Mouse (Mus musculus): Measurements from ENCODE around the gene Tardbp.

The Tardbp gene

DNA sequence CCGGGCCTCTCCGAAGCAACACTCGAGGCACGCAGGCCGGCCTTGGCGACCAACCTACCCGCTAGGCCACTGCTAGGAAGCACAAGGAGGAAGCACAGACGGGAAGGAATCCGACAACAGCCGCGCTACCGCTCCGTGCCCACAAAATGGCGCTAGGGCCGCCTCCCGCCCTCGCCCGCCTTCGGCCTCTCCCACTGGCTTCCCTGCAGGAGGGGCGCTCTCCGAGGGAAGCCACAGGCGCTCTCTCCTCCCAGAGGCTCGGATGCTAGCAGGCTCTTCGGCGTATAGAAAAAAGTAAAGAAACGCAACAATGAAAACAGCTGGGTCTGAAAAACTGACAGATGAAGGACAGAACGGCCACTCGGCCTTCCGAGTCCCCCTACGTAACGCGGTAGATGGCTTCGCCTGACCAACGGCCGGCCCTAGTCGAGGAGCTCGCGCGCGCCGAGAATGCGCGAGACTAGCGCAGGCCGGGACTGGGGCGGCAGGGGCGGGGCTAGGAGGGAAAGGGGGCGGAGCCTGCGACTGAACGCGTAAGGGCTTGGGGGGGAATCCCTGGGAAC lies at the start of gene Tardbp:
TSS of gene Tardbp (minus strand) at position 397 of the 563 bp plus-strand sequence.
- peak; percentile 97 for DNase-seq

DNA sequence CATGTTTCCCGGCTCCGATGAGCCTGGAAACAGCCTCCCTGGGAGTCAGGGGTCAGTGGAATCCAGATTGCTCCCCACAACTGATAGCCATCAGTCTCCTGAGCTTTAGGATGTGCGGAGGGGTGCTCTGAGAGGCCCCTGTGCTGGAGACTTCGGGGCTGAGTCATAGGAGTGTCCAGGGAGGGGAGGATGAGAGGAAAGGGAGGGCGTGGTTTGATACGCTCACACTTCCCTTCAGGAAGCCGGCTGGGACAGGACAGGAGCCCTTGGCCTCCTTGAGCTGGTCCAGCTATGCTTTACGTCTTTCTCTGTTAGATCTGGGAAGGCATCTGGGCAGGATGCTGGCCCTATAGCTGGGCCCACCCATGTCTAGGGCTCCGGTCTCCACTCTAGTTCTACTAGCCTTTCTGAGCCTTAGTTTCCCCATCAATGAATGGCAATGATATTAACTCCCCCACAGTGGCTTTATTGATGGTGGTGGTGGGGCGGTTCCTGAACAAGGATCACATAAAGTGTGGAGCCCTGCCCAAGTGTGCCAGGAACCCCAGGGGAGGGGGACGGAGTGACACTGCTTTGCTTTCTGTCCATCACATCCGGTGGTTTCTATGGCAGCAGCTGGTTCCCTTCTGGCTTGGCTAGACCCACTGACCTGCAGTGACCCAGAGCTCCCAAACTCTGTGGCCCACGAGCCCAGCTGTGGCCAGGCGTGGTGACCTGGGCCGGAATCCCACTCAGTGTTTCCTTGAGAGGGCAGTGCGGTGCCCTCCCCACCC lies 49.6 kb upstream of the Tardbp start:
- no peak for DNase-seq

DNA sequence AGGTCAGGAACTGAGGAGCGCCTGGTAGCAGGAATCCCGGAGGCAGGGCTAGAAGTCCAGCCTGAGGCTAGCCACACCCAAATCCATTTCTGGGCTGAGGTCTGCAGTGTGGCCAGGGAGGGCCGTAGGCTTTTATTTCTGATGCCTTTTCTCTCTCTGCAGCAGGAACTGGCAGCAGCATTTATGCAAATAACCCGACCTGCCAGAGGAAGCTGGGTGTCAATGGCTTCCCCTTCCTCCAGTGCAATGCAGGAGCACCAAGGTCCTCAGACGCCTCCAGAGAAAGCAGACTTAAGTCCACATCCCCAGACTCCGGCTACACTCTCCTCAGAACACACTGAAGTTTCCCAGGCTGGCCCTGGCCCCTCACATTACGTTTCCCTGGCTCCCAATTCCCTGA lies 48.2 kb upstream of the Tardbp start:
- no peak for DNase-seq

DNA sequence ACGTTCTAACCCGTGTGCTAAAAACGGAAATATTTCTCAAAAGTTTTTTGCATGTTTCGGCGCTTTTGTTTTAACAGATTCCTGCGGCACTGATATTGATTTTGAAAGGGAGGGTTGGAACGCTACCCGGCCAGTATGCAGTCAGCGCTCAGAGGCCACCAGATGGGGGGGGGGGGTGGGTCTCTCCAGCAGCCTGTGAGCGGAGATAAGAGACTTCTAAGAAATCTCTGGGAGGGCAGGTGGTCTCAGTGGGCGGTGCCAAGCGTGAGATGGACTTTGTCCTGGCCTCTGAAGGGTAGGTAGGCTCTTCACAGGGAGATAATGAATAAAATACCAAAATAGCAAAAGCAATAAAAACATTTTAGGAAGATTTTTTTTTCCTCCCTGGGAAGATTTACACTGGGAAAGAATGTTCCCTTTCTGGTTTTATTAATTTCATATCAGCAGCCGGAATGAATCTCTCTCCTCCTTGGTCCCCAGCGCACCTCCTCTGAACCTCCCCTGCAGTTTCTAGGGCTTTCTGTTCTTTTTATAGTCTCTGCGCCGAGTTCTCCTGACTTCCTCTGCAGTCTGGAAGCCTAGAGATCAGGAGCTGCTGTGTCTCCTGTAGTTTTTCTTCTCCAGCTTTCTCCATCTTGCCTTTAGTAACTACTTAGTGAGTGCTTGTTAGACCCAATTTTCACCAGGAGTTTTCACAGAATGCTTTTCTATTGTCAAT lies 44.6 kb upstream of the Tardbp start:
- no peak for DNase-seq

DNA sequence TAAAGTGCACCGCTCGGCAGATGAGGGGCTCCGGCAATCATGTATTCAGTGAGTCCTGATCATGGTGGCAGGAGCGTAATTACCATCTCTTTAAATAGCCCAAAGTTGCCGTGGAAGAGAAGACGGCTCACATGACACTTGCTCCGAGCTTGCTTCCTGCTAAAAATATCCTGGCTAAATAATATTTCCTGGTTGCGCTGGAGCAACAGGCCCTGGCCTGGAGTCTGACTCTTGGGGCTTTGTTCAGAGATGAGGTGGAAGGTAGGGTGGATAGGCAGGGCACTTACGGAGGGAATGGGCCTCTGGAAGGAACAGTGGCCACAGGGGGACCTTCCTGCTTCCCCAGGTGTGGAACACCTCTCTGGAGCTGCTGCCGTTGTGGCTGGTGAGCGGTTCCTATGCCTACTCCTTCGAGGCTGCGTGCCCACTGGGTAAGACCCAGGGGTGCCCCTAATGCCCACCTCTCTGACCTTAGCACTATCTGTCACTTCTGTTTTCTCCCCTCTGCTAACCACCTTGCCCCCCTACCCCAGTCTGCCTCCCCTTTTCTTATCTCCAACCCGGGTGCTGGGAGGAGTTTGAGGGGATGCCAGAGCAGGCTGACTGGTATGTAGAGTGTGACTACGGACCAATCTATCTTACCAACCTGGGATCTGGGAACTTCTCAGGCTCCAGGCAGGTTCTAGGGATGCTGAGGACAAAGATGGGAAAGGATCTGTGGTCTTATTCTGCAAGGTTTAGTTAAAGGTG lies 40.4 kb upstream of the Tardbp start:
- DNase-seq = no peak

DNA sequence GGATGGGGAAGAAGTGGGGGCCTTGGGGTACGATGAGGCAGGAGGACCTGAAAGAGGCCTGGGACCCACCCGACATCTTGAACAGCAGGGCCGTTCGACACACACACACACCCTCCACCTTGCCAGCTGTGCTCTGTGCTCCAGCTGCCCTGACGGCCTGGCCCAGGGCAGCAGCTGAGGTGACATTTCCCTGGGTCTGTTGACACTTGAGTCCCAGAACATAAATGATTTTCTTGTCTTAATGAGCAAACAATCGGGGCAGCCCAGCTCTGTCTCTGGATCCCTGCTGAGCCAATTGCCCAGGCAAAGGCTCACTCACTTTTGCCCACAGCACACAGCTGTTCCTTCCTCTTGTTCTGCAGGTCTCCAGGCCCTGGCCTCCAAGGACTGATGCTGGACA lies 37.2 kb upstream of the Tardbp start:
- DNase-seq = no peak

DNA sequence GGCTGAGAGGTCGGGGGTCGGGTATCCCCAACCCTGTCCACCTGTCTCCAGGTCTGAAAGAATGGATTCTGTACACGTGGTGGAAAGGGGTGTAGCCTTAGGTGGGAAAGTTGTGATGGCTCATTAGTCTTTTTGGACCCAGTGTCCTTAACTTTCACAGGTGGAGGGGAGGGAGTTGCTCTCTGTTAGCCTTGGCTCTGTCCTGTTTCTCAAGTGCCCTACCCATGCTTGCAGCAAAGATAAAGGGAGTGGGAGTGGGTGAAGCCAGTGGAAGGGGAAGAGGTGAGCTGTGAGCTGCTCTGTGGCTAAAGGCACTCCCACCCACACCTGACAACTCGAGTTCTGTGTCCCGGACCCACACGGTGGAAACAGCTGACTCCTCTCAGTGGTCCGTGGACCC lies 36.5 kb upstream of the Tardbp start:
- no peak for DNase-seq

DNA sequence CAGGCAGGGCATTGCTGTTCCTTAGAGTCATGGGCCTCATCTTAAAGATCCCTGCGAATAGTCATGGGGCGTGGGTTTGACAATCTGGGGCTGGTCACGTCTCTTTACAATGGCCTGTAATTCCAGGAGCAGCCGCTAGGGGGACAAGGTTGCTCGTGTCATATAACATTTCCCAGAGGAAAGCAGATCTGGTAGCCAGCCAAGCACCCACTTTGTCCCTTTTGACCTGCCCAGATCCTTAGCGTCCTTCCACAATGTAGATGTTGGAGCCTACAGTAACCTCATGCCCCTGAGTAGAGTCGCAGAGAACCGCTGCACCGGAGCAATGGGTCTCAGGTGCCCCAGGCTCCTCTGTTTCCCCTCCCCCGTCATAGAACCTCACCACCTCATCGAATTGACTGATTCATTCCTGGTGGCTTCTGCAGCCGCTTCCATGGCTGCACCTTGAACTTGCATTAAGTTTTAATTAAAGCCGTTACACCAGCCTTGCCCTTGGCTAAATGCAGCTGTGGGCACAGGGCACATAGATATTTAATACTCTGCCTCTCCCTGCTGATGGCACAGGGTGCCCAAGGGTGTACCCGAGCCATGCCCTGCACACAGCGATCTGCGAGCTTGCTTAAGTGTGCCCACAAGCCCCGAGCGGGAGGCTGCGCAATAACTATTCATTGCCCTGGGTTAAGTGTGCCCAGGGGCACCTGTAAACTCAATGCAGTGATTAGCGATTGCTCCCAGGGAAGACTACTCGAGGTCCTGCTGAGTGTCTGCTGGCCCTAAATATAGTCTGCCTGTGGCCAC lies 35.5 kb upstream of the Tardbp start:
- DNase-seq = peak; percentile 82

DNA sequence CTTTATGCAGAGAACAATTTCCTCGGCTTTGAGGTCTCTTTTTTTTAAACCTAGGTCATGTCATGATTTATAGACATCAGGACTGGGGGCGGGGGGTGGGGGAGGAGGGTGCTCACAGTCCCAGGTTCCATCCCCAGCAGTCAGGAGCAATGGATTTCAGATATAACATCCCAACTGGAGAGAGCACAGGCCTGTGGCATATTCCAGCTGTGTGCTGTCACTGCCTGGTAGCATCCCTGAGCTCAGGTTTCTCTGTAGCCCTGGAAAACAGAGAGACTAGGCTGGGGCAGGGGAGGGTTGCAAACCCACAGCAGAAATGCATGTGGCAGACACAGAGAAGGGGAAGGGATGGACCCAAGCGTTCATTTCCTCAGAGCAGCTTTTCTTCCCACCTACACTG lies 33.4 kb upstream of the Tardbp start:
- no peak for DNase-seq

DNA sequence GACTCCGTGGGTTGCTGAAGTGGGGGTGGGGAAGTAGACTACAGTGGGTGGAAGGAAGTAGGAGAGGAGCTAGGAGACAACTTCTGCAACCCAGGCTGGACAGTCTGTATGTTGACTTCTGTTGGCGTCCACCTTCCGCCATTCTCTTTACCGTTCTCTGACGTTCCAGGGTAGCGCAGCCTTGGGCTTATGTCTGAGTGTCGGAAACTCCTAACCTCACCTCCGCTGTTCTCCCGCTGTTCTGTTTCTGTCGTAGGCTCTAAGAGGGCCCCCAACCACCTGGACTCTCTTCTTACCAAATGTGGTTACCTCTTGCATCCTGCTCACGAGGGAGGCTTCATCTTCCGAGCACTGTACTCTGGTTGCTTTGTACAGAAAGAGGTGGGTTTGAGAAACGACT lies 31.0 kb upstream of the Tardbp start:
- peak; percentile 79 for DNase-seq

DNA sequence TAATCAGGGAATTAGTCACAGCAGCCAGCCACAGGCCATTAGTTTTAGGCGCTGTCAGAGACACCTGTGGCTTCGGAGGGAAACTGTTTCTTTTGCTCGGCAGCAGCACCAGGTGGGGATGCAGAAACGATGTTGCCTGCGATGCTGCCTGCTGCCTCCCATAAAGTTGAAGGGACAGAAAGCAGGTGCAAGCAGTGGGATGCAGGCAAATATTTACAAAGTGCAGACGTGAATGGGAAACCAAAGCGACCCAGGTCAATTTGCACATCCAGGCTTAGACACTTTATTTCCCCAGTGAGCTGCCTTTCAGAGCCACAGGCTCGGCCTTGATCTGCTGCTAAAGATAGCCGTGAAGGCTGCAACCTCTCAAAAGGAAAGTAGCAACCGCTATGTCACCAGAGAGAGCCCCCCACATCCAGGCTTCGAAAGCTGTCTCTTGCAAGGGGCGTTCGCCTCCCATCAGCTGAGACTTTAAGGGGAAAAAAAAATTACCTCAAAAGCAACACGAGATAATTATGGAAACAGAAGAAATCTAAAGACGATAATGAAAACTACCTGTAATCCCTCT lies 30.0 kb upstream of the Tardbp start:
- DNase-seq = peak; percentile 65

DNA sequence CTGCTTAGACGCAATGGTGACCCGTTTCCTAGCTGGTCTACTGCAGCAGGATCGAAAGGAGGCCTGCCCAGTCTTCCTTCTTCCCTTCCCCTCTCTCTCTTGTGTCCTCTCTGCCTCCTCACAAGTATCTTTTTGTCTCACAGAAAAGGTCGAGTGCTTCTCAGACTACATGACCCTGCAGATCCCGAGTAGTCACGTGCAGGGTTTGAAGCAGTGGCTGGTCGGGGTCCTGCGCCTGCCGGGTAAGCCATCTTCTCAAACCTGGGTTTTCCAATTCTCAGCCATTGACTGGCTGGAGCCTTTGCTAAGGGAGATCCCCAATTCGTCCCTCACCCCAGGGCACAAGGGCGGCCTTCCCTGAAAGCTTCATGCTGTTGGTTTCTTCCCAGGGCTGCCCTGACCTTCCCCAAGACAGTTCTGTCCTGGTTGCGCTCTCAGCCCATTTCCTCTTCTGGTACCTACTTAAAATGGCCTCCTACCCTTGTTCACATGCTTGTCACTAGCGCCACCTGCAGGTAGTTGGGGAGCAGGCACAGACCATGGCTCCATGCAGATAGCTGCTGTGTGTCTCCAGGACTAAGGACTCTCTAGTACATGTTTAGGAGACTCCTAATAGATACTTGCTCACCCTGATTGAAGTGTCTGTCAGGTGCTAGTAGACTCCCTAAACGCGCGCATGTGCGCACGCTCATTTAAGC lies 28.0 kb upstream of the Tardbp start:
- DNase-seq = peak; percentile 69

DNA sequence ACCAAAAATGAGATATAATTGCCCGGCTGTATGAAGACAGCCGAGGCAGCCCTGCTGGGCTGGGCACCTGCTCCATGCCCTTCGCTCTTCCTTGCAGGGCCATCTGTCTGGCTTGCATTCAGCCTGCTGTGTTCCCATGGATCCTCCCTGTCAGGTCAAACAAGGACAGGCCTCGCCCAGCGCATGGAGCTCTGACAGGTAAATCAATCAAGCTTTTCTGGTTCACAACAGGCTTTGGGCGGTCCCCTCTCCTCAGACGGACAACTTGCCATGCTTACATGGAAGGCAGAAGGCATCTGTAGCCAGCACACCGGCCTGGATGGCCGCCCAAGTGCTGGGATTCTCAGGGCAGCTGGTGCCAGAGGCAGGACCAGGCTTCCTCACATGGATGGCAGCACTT lies 24.2 kb upstream of the Tardbp start:
- DNase-seq = no peak

DNA sequence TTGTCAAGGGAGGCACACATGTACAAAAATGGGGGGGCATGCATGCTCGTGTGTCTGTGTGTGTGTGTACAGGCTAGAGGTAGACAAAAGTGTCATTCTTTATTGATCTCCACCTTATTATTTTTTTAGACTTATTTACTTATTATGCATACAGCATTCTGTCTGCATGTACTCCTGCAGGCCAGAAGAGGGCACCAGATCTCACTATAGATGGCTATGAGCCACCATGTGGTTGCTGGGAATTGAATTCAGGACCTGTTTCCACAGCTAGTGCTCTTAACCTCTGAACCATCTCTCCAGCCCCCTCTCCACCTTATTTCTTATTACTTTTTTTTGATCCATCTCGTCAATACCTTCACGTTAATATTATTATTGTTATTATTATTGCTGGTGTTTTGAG lies 22.5 kb upstream of the Tardbp start:
- peak; percentile 19 for DNase-seq

DNA sequence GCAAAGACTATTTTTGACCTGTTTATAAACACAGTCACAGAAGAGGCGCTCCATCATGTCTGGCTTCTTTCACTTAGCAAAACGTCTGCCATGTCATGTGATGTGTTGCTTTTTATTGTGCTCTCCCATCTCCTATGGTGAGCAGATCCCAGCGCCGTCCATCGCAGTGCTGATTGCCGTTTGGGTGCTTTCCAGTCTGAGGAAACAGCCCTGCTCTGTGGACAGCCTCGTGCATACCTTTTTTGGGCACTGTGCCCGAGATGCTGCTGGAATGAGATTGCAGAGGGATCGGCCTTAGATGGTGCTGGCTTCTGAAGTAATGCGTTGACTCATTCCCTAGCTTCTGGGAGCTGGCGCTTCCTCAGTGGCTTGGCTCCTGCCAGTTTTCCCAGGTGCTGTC lies 19.8 kb upstream of the Tardbp start:
- DNase-seq = no peak

DNA sequence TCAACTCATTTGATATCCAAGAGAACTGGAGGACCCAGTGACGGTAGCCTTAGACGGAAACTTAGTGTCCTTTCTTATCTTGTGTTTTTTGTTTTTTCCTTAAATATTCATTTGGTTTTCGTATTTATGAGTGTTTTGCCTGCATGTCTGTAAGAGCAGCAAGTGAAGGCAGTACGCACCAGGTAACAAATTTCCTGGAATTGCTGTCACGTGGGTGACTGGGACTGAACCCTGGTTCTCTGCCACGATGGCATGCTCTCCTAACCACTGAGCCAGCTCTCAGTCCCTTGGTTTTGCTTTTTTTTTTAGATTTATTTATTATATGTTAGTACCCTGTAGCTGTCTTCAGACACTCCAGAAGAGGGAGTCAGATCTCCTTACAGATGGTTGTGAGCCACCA lies 18.1 kb upstream of the Tardbp start:
- DNase-seq = no peak

DNA sequence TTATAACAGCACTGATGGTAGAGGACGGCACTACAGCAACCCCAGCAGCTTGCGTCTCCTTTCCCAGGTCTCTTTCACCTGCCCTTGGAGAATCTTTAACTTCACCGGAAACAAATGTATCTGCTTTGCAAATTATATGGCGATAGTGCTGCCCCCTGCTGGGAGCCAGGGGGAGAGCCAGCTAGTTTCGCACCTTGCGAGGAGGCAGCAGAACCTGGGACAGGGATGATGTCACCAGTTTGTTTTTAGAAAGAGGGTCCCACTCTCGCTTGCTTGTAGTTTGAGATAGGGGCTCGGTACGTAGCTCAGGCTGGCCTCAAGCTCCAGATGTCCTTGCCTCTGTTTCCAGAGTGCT lies 17.3 kb upstream of the Tardbp start:
- DNase-seq = peak; percentile 84

DNA sequence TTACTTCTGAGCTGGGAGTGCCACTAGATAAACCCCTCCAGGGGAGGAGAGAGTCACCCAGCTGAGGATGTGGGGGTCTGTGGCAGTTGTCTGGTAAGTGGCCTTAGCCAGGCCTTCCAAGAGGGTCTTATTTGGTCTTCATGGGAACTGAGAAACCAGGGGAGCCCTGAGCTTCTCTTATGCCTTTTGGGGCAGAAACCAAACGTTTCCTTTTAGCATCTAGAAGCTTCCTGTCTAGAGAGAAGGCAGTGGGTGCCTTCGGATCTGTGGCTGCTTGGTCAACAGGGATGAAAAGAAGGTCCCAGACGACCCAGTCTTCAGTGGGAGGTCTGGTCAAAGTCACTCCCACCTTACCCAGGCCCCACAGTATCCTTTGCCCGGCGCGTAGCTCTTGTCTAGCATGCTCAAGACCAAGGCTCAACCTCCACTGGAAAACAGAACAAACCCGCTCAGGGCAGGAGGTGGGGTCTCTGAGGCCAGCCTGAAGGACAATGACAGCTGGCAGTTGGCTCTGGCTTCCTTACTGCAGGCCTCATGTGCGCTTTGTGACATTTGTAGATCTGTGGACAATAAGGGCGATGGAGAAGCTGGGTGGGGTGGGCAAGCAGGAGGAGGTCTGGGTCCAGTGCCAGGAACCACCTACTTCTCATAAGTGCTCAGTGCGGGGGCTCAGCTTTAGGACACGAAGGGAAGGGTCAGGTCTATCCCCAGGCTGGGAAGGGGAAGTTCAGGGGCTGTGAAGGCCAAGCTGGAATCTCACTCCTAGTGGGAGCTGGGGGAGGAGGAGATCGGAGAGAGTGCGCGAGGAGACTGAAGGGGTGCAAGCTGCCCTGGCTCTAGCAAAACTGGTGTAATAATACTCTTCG lies 16.7 kb upstream of the Tardbp start, which contains the start of gene Gm572:
TSS of gene Gm572 (plus strand) at position 27 of the 866 bp plus-strand sequence.
- peak; percentile 28 for DNase-seq

DNA sequence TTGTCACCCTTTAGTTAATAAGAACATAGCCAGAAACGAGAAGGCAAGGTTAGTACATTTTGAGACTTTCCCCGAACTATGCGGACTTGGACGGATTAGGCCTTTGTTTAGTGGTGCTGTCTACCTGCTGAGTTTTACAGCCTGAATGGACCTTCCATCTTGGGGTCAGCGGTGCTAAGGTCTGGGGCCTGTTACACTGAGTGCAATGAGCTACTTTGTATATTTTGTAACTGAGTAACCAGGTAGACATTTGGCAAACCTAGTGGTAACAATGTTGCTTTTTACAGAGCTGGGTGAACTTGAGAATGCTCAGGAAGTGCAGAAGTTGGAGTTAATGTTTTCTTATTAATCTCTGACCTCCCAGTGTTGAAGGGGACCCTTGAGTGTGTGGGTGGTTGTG lies 14.3 kb upstream of the Tardbp start:
- no peak for DNase-seq

DNA sequence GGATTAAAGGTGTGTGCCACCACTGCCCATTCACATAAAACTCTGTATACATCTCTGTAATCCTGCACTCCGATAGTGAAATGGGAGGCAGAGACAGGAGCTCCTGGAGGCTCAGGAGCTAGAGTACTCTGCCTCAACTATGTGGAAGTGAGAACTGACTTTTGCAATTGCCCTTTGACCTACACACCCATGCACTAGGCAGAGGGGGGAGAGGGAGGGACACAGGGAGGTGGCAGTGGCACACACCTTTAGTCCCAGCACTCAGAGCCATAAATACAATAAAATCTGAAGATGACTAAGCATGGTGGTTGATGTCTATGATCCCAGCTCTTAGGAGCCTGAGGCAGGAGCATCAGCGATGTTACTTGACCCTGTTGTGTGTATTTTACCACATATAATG lies 12.6 kb upstream of the Tardbp start:
- no peak for DNase-seq

DNA sequence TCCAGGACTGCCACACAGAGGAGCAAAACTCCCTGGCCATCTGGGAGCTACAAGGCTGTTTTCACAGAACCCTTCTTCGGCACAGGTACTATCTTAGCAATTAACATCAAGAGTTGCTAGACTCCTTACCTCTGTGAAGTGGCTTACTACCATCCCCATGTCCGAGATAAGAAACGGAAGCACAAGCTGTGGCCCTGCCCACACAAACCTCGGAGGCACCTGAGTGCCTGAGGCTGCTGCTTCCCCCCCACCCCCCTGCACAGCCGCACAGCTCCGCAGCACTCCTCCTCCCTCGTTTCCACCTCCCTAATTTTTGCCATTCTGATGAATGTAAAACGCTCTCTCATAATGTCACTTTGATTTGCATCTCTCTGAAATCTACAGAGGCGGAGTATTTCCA lies 11.5 kb upstream of the Tardbp start:
- DNase-seq = no peak
